Mouse (Mus musculus): ENCODE data around the gene Nans.
A peak's percentile ranks its signal among the peaks of the same experiment; 100 is the strongest.

DNA sequence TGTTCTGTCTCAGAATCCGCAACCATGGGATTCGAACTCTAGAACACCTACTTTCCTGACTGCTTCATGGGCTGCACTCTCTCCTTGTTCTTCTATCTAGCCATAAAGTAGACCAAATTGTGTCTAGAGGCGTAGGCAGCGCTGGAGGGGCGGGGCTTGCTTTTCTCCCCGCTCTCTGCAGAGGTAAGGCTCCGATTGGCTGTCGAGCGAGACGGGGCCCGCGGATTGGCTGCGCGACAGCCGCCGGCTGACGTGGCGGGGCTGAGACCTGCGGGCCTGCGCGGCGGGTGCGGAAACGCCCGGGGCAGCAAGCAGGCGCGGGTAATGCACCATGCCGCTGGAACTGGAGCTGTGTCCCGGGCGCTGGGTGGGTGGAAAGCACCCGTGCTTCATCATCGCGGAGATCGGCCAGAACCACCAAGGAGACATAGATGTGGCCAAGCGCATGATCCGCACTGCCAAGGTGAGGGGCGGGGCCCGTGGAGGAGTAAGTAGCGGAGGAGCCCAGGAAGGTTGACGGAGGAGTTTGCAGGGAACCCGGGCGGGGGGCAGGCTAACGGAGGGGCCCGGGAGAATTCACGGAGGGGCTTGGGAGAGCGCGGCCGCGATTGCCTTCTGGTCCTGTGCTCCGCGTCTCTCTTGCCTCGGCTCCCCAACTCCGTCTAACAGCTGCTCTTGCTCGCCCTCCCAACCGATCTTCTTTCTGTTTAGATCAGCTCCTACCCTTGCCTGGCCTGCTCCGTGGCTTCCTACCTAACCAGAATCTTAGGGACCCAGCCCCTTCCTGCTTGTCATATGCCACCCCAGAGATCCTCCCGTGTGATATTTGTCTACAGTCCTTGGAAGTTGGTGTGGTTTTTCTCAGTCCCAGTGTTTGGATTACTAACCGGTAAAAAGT is at the start of gene Nans:
- TF ChIP-seq CTCF (IDR thresholded peaks at IDR 0.05; ENCODE audit: borderline replicate concordance, control insufficient read depth, extremely low read depth, insufficient read depth, low read length, poor library complexity) (0 out of 2 replicates have a peak, but pooled peaks have one; percentile 31), POLR2A (IDR thresholded peaks at IDR 0.05; ENCODE audit: control insufficient read depth, extremely low read depth, insufficient read depth, low read length, poor library complexity) (peak; percentile 95)
